Mouse (Mus musculus): ENCODE results near the gene Phf23. TPM values are rescaled to one million over a fixed set of nuclear protein-coding genes. Genes with fewer than 3 reads are reported as not detected.

The Phf23 gene
- total and polyA plus RNA-seq, 2 experiments from 2014 or later, result 27.4 to 34.2 TPM

DNA sequence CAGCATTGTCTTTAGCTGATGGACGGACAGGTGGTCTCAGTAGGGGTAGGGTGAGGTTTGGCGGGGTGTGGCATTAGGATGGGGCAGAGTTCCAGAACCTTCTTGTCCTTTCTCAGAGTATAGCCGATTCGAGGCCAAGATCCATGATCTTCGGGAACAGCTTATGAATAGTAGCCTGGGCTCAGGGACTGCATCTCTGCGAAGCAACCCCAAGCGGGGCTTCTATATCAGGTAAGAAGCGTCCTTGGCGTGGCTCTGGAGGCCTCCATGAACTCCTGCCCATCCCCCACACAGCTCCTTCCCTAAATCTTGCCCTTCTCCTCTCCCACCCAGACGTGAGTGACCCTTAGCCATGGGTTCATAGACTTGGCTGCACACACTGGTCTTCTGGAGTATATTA lies 44.1 kb downstream of the Phf23 start:
- no peak overlapping the region for H3K4me3 ChIP-seq (ENCODE audit: low read depth, low read length)
- no peak overlapping the region for H3K27ac ChIP-seq (ENCODE audit: low read depth)
- no peak overlapping the region for H3K9ac ChIP-seq (replicated peaks; ENCODE audit: low read depth, low read length)
- 94% methylated on average over 10 of the region's 10 CpGs for WGBS
- no peaks in the 10 kb centered on the region for H3K36me3 ChIP-seq (replicated peaks; ENCODE audit: control insufficient read depth, insufficient read depth, low read length)
- TF ChIP-seq EP300 (IDR thresholded peaks at IDR 0.05; ENCODE audit: low read depth) (no peak), CTCF (IDR thresholded peaks at IDR 0.05; ENCODE audit: low read depth) (no peak)
- ATAC-seq (ENCODE audit: insufficient read depth, low read depth) (no peak), DNase-seq (ENCODE audit: low spot score) (no peak)
- no peaks in the 10 kb centered on the region for H3K4me1 ChIP-seq (ENCODE audit: control insufficient read depth, insufficient read depth)
- H3K27me3 ChIP-seq (ENCODE audit: control insufficient read depth, insufficient read depth, low read length), result no peaks in the 10 kb centered on the region
- H3K9me3 ChIP-seq (replicated peaks; ENCODE audit: control insufficient read depth, low read length), result no peaks in the 10 kb centered on the region
- H3K4me2 ChIP-seq (ENCODE audit: low read depth, low read length), result no peak overlapping the region

DNA sequence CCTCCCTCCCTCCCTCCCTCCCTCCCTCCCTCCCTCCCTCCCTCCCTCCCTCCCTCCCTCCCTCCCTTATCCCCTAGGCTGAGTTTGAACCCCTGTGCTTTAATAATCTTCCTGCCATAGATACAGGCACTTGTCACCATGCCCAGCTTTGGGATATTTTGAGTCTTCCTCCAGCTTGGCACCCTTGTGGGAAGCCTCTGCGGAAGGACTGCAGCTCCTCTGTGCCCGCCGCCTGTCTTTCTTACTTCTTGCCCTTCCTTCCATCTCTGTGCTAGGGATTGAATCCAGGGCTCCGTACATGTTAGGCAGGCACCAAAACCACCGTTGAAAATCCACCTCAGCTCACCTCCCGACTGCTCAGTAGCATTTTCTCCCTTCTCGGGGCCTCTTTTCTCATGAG lies 44.6 kb downstream of the Phf23 start:
- TF ChIP-seq CTCF (IDR thresholded peaks at IDR 0.05; ENCODE audit: low read depth) (no peak), EP300 (IDR thresholded peaks at IDR 0.05; ENCODE audit: low read depth) (no peak)
- ATAC-seq (ENCODE audit: insufficient read depth, low read depth) (no peak), DNase-seq (ENCODE audit: low spot score) (no peak)
- H3K4me2 ChIP-seq (ENCODE audit: low read depth, low read length), result no peak overlapping the region
- no peaks in the 10 kb centered on the region for H3K4me1 ChIP-seq (ENCODE audit: control insufficient read depth, insufficient read depth)
- no peak overlapping the region for H3K27ac ChIP-seq (ENCODE audit: low read depth)
- H3K4me3 ChIP-seq (ENCODE audit: low read depth, low read length), result no peak overlapping the region
- no peak overlapping the region for H3K9ac ChIP-seq (replicated peaks; ENCODE audit: low read depth, low read length)
- H3K27me3 ChIP-seq (ENCODE audit: control insufficient read depth, insufficient read depth, low read length), result no peaks in the 10 kb centered on the region
- no peaks in the 10 kb centered on the region for H3K9me3 ChIP-seq (replicated peaks; ENCODE audit: control insufficient read depth, low read length)
- WGBS, result 85% methylated on average over 7 of the region's 7 CpGs
- no peaks in the 10 kb centered on the region for H3K36me3 ChIP-seq (replicated peaks; ENCODE audit: control insufficient read depth, insufficient read depth, low read length)

DNA sequence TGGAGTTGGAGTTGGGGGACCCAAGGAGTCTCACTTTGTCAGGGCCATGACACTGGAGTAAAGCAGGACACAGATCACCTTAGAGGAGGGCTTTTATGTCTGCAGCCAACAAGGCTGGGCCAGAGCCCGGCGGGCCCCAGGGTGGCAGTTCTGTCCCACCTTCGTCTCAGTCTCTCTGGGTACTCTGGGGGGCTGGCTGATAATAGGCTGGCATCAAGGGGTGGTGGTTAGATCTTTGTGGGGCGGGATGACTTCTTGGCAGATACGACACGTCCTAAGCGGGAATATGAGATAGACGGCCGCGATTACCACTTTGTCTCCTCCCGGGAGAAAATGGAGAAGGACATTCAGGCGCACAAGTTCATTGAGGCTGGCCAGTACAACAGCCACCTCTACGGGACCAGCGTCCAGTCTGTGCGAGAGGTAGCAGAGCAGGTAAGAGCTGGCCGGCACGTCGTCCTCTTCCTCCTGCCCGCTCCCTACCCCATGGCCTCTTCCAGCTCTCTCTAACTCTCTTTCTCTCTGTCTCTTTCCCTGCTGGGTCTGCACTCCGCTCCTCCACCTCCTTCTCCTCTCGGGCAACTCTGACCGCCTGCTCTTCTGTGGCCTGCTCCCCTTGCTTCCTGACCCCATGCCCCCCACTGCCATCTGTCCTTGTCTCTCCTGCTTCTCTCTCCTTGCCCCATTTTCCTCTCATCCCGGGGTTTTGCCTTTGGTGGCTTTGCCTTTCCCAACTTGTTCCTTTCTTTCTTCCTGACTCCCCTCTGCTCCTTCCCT lies 46.9 kb downstream of the Phf23 start:
- Histone ChIP-seq H3K27me3 (ENCODE audit: control insufficient read depth, insufficient read depth, low read length) (no peaks in the 10 kb centered on the region), H3K9ac (replicated peaks; ENCODE audit: low read depth, low read length) (no peak overlapping the region), H3K36me3 (replicated peaks; ENCODE audit: control insufficient read depth, insufficient read depth, low read length) (no peaks in the 10 kb centered on the region), H3K4me1 (ENCODE audit: control insufficient read depth, insufficient read depth) (no peaks in the 10 kb centered on the region), H3K4me2 (ENCODE audit: low read depth, low read length) (no peak overlapping the region), H3K9me3 (replicated peaks; ENCODE audit: control insufficient read depth, low read length) (no peaks in the 10 kb centered on the region), H3K4me3 (ENCODE audit: low read depth, low read length) (no peak overlapping the region), H3K27ac (ENCODE audit: low read depth) (no peak overlapping the region)
- no peak for TF ChIP-seq EP300 (IDR thresholded peaks at IDR 0.05; ENCODE audit: low read depth)
- ATAC-seq (ENCODE audit: insufficient read depth, low read depth), result no peak
- WGBS, result 85% methylated on average over 23 of the region's 23 CpGs
- no peak for DNase-seq (ENCODE audit: low spot score)

DNA sequence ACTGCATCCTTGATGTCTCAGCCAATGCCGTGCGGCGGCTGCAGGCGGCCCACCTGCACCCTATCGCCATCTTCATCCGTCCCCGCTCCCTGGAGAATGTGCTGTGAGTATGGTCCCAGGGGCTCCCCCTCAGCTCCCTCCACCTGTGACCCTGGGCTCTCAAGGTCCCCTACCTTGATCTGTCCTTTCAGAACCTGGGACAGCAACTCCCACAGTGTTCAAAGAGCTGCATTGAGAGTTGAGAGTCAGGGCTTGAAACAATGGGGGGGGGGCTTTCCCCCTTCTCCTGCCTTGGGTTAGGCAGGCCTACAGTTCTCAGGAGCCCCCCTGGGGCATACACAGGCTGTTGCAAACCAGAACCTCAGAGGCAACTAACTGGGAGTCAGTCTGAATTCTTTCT lies 48.1 kb downstream of the Phf23 start:
- Histone ChIP-seq H3K4me1 (ENCODE audit: control insufficient read depth, insufficient read depth) (no peaks in the 10 kb centered on the region), H3K4me3 (ENCODE audit: low read depth, low read length) (no peak overlapping the region), H3K4me2 (ENCODE audit: low read depth, low read length) (no peak overlapping the region), H3K27ac (ENCODE audit: low read depth) (no peak overlapping the region), H3K9ac (replicated peaks; ENCODE audit: low read depth, low read length) (no peak overlapping the region), H3K36me3 (replicated peaks; ENCODE audit: control insufficient read depth, insufficient read depth, low read length) (no peaks in the 10 kb centered on the region), H3K27me3 (ENCODE audit: control insufficient read depth, insufficient read depth, low read length) (no peaks in the 10 kb centered on the region), H3K9me3 (replicated peaks; ENCODE audit: control insufficient read depth, low read length) (no peaks in the 10 kb centered on the region)
- TF ChIP-seq EP300 (IDR thresholded peaks at IDR 0.05; ENCODE audit: low read depth) (no peak), CTCF (IDR thresholded peaks at IDR 0.05; ENCODE audit: low read depth) (no peak)
- 83% methylated on average over 7 of the region's 7 CpGs for WGBS
- no peak for ATAC-seq (ENCODE audit: insufficient read depth, low read depth)
- no peak for DNase-seq (ENCODE audit: low spot score)

DNA sequence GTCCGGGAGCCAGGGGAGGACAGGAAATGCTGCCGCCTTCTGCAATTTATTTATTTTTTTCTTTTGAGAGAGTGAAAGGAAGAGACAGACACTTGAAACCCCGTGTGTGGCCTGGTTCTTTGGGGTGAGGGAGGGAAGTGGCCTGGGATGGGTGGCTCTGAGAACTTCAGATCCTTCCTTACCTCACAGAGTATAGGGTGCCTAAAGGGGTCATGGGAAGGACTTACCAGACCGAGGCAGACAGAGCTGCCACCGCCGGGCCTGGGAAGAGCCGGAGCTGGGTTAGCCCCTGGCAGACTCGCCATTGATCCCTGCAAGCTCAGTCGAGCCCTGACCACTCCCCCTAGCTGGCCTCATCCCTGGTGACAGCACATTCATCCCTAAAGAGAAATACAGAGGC lies 49.9 kb downstream of the Phf23 start:
- no peak overlapping the region for H3K4me2 ChIP-seq (ENCODE audit: low read depth, low read length)
- TF ChIP-seq CTCF (IDR thresholded peaks at IDR 0.05; ENCODE audit: low read depth) (no peak), EP300 (IDR thresholded peaks at IDR 0.05; ENCODE audit: low read depth) (no peak)
- no peak overlapping the region for H3K4me3 ChIP-seq (ENCODE audit: low read depth, low read length)
- H3K9ac ChIP-seq (replicated peaks; ENCODE audit: low read depth, low read length), result no peak overlapping the region
- no peak overlapping the region for H3K27ac ChIP-seq (ENCODE audit: low read depth)
- no peaks in the 10 kb centered on the region for H3K4me1 ChIP-seq (ENCODE audit: control insufficient read depth, insufficient read depth)
- no peaks in the 10 kb centered on the region for H3K36me3 ChIP-seq (replicated peaks; ENCODE audit: control insufficient read depth, insufficient read depth, low read length)
- 51% methylated on average over 9 of the region's 9 CpGs for WGBS
- H3K27me3 ChIP-seq (ENCODE audit: control insufficient read depth, insufficient read depth, low read length), result no peaks in the 10 kb centered on the region
- DNase-seq (ENCODE audit: low spot score) (no peak), ATAC-seq (ENCODE audit: insufficient read depth, low read depth) (no peak)
- H3K9me3 ChIP-seq (replicated peaks; ENCODE audit: control insufficient read depth, low read length), result no peaks in the 10 kb centered on the region

DNA sequence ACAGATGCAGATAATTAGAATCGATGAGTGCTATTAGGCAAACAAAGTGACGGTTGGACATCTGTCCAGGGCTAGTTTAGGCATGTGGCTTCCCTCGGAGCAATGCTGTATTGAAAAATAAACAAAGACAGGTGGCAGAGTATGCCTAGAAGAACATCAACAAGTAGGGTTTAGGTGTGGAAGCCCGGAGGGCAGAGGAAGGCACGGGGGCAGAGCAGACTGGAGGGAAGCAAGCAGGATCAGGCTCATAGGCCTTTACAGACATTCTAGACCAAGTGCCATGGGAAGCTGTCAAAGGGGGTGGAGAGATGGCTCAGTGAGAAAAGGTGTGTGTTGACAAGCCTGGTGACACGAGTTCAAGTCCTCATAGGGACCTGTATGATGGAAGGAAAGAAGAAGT lies 53.8 kb downstream of the Phf23 start:
- WGBS, result 73% methylated on average over 6 of the region's 6 CpGs
- no peak overlapping the region for H3K9ac ChIP-seq (replicated peaks; ENCODE audit: low read depth, low read length)
- no peaks in the 10 kb centered on the region for H3K36me3 ChIP-seq (replicated peaks; ENCODE audit: control insufficient read depth, insufficient read depth, low read length)
- no peak overlapping the region for H3K4me2 ChIP-seq (ENCODE audit: low read depth, low read length)
- TF ChIP-seq CTCF (IDR thresholded peaks at IDR 0.05; ENCODE audit: low read depth) (no peak), EP300 (IDR thresholded peaks at IDR 0.05; ENCODE audit: low read depth) (no peak)
- H3K27me3 ChIP-seq (ENCODE audit: control insufficient read depth, insufficient read depth, low read length), result no peaks in the 10 kb centered on the region
- no peaks in the 10 kb centered on the region for H3K4me1 ChIP-seq (ENCODE audit: control insufficient read depth, insufficient read depth)
- DNase-seq (ENCODE audit: low spot score) (no peak), ATAC-seq (ENCODE audit: insufficient read depth, low read depth) (no peak)
- H3K4me3 ChIP-seq (ENCODE audit: low read depth, low read length), result no peak overlapping the region
- no peak overlapping the region for H3K27ac ChIP-seq (ENCODE audit: low read depth)
- H3K9me3 ChIP-seq (replicated peaks; ENCODE audit: control insufficient read depth, low read length), result no peaks in the 10 kb centered on the region

MicroRNAs encoded within 50 kb of the gene (microRNA counts, 519-probe panel; counts per million panel counts)
- microRNA mmu-miR-324-3p, result not detected
- microRNA mmu-miR-324-5p, result 4,291 counts per million, percentile 54 among the panel's probes with 10 or more counts

Small RNAs within 50 kb of the gene (microRNA-seq; reads per million reads assigned to microRNA genes)
- not detected for gene Gm44349
- gene Mir324, result 2,205 reads per million, percentile 85 among the genes with 10 or more reads in this experiment

Other genes starting within 250 kb of the Phf23 start
Only the 30 nearest of the 39 such genes appear.
- gene Chrnb1, start 199.8 kb upstream of the Phf23 start, total RNA-seq (2014; rRNA removed; ENCODE audit: low replicate concordance), result 2.5 and 11.2 TPM in 2 replicates
- gene Chrnb1, start 199.8 kb upstream of the Phf23 start, polyA plus RNA-seq (2015; fragmentation: Nextera tagmentation; extraction: Ambion mirVana), result 2.7 and 3.1 TPM in 2 replicates
- gene Fgf11, start 193.9 kb upstream of the Phf23 start, total RNA-seq (2014; rRNA removed; ENCODE audit: low replicate concordance), result 5.3 and 5.7 TPM in 2 replicates
- 0.75 and 1.0 TPM in 2 replicates for gene Fgf11, start 193.9 kb upstream of the Phf23 start, polyA plus RNA-seq (2015; fragmentation: Nextera tagmentation; extraction: Ambion mirVana)
- 0.43 and 2.7 TPM in 2 replicates for gene Tmem102, start 190.2 kb upstream of the Phf23 start, total RNA-seq (2014; rRNA removed; ENCODE audit: low replicate concordance)
- 2.6 TPM in 2 replicates for gene Tmem102, start 190.2 kb upstream of the Phf23 start, polyA plus RNA-seq (2015; fragmentation: Nextera tagmentation; extraction: Ambion mirVana)
- gene Gm39566, start 180.5 kb upstream of the Phf23 start, total RNA-seq (2014; rRNA removed; ENCODE audit: low replicate concordance), result not detected in 2 replicates
- not detected in 2 replicates for gene Gm39566, start 180.5 kb upstream of the Phf23 start, polyA plus RNA-seq (2015; fragmentation: Nextera tagmentation; extraction: Ambion mirVana)
- not detected in 2 replicates for gene Spem2, start 177.3 kb upstream of the Phf23 start, total RNA-seq (2014; rRNA removed; ENCODE audit: low replicate concordance)
- not detected in 2 replicates for gene Spem2, start 177.3 kb upstream of the Phf23 start, polyA plus RNA-seq (2015; fragmentation: Nextera tagmentation; extraction: Ambion mirVana)
- gene Spem1, start 173.6 kb upstream of the Phf23 start, total RNA-seq (2014; rRNA removed; ENCODE audit: low replicate concordance), result not detected in 2 replicates
- not detected in 2 replicates for gene Spem1, start 173.6 kb upstream of the Phf23 start, polyA plus RNA-seq (2015; fragmentation: Nextera tagmentation; extraction: Ambion mirVana)
- gene Nlgn2, start 158.0 kb upstream of the Phf23 start, total RNA-seq (2014; rRNA removed; ENCODE audit: low replicate concordance), result 4.5 and 10.1 TPM in 2 replicates
- gene Nlgn2, start 158.0 kb upstream of the Phf23 start, polyA plus RNA-seq (2015; fragmentation: Nextera tagmentation; extraction: Ambion mirVana), result 0.89 TPM in 2 replicates
- gene Tmem256, start 157.3 kb upstream of the Phf23 start, total RNA-seq (2014; rRNA removed; ENCODE audit: low replicate concordance), result 78.5 and 169 TPM in 2 replicates
- 411 and 424 TPM in 2 replicates for gene Tmem256, start 157.3 kb upstream of the Phf23 start, polyA plus RNA-seq (2015; fragmentation: Nextera tagmentation; extraction: Ambion mirVana)
- gene Plscr3, start 149.4 kb upstream of the Phf23 start, total RNA-seq (2014; rRNA removed; ENCODE audit: low replicate concordance), result 50.9 and 64.0 TPM in 2 replicates
- gene Plscr3, start 149.4 kb upstream of the Phf23 start, polyA plus RNA-seq (2015; fragmentation: Nextera tagmentation; extraction: Ambion mirVana), result 60.5 and 62.3 TPM in 2 replicates
- gene Tnk1, start 137.0 kb upstream of the Phf23 start, total RNA-seq (2014; rRNA removed; ENCODE audit: low replicate concordance), result 0.50 TPM in 1 of 2 replicates, not detected in the other
- gene Tnk1, start 137.0 kb upstream of the Phf23 start, polyA plus RNA-seq (2015; fragmentation: Nextera tagmentation; extraction: Ambion mirVana), result not detected in 2 replicates
- not detected in 2 replicates for gene Tmem95, start 117.8 kb upstream of the Phf23 start, total RNA-seq (2014; rRNA removed; ENCODE audit: low replicate concordance)
- not detected in 2 replicates for gene Tmem95, start 117.8 kb upstream of the Phf23 start, polyA plus RNA-seq (2015; fragmentation: Nextera tagmentation; extraction: Ambion mirVana)
- 2.3 and 9.4 TPM in 2 replicates for gene Kctd11, start 114.4 kb upstream of the Phf23 start, total RNA-seq (2014; rRNA removed; ENCODE audit: low replicate concordance)
- gene Kctd11, start 114.4 kb upstream of the Phf23 start, polyA plus RNA-seq (2015; fragmentation: Nextera tagmentation; extraction: Ambion mirVana), result 1.9 and 2.3 TPM in 2 replicates
- gene Acap1, start 100.2 kb upstream of the Phf23 start, total RNA-seq (2014; rRNA removed; ENCODE audit: low replicate concordance), result 2.5 and 9.7 TPM in 2 replicates
- 2.5 TPM in 2 replicates for gene Acap1, start 100.2 kb upstream of the Phf23 start, polyA plus RNA-seq (2015; fragmentation: Nextera tagmentation; extraction: Ambion mirVana)
- 1.8 and 6.3 TPM in 2 replicates for gene 2810408A11Rik, start 94.8 kb upstream of the Phf23 start, total RNA-seq (2014; rRNA removed; ENCODE audit: low replicate concordance)
- gene 2810408A11Rik, start 94.8 kb upstream of the Phf23 start, polyA plus RNA-seq (2015; fragmentation: Nextera tagmentation; extraction: Ambion mirVana), result 2.8 and 3.9 TPM in 2 replicates
- gene Neurl4, start 94.7 kb upstream of the Phf23 start, total RNA-seq (2014; rRNA removed; ENCODE audit: low replicate concordance), result 39.2 and 59.5 TPM in 2 replicates
- 3.6 and 4.5 TPM in 2 replicates for gene Neurl4, start 94.7 kb upstream of the Phf23 start, polyA plus RNA-seq (2015; fragmentation: Nextera tagmentation; extraction: Ambion mirVana)
- 48.6 and 72.4 TPM in 2 replicates for gene Gps2, start 81.9 kb upstream of the Phf23 start, total RNA-seq (2014; rRNA removed; ENCODE audit: low replicate concordance)
- gene Gps2, start 81.9 kb upstream of the Phf23 start, polyA plus RNA-seq (2015; fragmentation: Nextera tagmentation; extraction: Ambion mirVana), result 37.1 and 38.1 TPM in 2 replicates
- gene Eif5a, start 73.8 kb upstream of the Phf23 start, total RNA-seq (2014; rRNA removed; ENCODE audit: low replicate concordance), result 469 and 504 TPM in 2 replicates
- 961 and 973 TPM in 2 replicates for gene Eif5a, start 73.8 kb upstream of the Phf23 start, polyA plus RNA-seq (2015; fragmentation: Nextera tagmentation; extraction: Ambion mirVana)
- 16.0 and 25.6 TPM in 2 replicates for gene Ybx2, start 60.0 kb upstream of the Phf23 start, total RNA-seq (2014; rRNA removed; ENCODE audit: low replicate concordance)
- gene Ybx2, start 60.0 kb upstream of the Phf23 start, polyA plus RNA-seq (2015; fragmentation: Nextera tagmentation; extraction: Ambion mirVana), result 4.9 and 7.9 TPM in 2 replicates
- 235 and 267 TPM in 2 replicates for gene Slc2a4, start 47.6 kb upstream of the Phf23 start, total RNA-seq (2014; rRNA removed; ENCODE audit: low replicate concordance)
- 89.2 and 89.7 TPM in 2 replicates for gene Slc2a4, start 47.6 kb upstream of the Phf23 start, polyA plus RNA-seq (2015; fragmentation: Nextera tagmentation; extraction: Ambion mirVana)
- 0.93 TPM in 1 of 2 replicates, not detected in the other for gene Cldn7, start 31.0 kb upstream of the Phf23 start, total RNA-seq (2014; rRNA removed; ENCODE audit: low replicate concordance)
- gene Cldn7, start 31.0 kb upstream of the Phf23 start, polyA plus RNA-seq (2015; fragmentation: Nextera tagmentation; extraction: Ambion mirVana), result 0.64 and 1.8 TPM in 2 replicates
- gene Ctdnep1, start 14.6 kb upstream of the Phf23 start, total RNA-seq (2014; rRNA removed; ENCODE audit: low replicate concordance), result 43.0 and 45.6 TPM in 2 replicates
- gene Ctdnep1, start 14.6 kb upstream of the Phf23 start, polyA plus RNA-seq (2015; fragmentation: Nextera tagmentation; extraction: Ambion mirVana), result 24.8 and 25.5 TPM in 2 replicates
- gene Elp5, start 13.3 kb upstream of the Phf23 start, total RNA-seq (2014; rRNA removed; ENCODE audit: low replicate concordance), result 77.7 and 108 TPM in 2 replicates
- 89.8 and 96.1 TPM in 2 replicates for gene Elp5, start 13.3 kb upstream of the Phf23 start, polyA plus RNA-seq (2015; fragmentation: Nextera tagmentation; extraction: Ambion mirVana)
- 208 and 305 TPM in 2 replicates for gene Gabarap, start 4.6 kb upstream of the Phf23 start, total RNA-seq (2014; rRNA removed; ENCODE audit: low replicate concordance)
- 472 and 510 TPM in 2 replicates for gene Gabarap, start 4.6 kb upstream of the Phf23 start, polyA plus RNA-seq (2015; fragmentation: Nextera tagmentation; extraction: Ambion mirVana)
- gene Dvl2, start 4.8 kb downstream of the Phf23 start, total RNA-seq (2014; rRNA removed; ENCODE audit: low replicate concordance), result 10.8 TPM in 2 replicates
- 6.5 and 7.5 TPM in 2 replicates for gene Dvl2, start 4.8 kb downstream of the Phf23 start, polyA plus RNA-seq (2015; fragmentation: Nextera tagmentation; extraction: Ambion mirVana)
- gene Acadvl, start 19.6 kb downstream of the Phf23 start, total RNA-seq (2014; rRNA removed; ENCODE audit: low replicate concordance), result 378 and 469 TPM in 2 replicates
- 815 and 873 TPM in 2 replicates for gene Acadvl, start 19.6 kb downstream of the Phf23 start, polyA plus RNA-seq (2015; fragmentation: Nextera tagmentation; extraction: Ambion mirVana)
- 3.4 and 10.3 TPM in 2 replicates for gene Dlg4, start 21.2 kb downstream of the Phf23 start, total RNA-seq (2014; rRNA removed; ENCODE audit: low replicate concordance)
- 2.2 TPM in 2 replicates for gene Dlg4, start 21.2 kb downstream of the Phf23 start, polyA plus RNA-seq (2015; fragmentation: Nextera tagmentation; extraction: Ambion mirVana)
- gene Asgr1, start 58.3 kb downstream of the Phf23 start, total RNA-seq (2014; rRNA removed; ENCODE audit: low replicate concordance), result not detected in 2 replicates
- gene Asgr1, start 58.3 kb downstream of the Phf23 start, polyA plus RNA-seq (2015; fragmentation: Nextera tagmentation; extraction: Ambion mirVana), result not detected in 2 replicates
- gene Asgr2, start 96.9 kb downstream of the Phf23 start, total RNA-seq (2014; rRNA removed; ENCODE audit: low replicate concordance), result not detected in 2 replicates
- not detected in 2 replicates for gene Asgr2, start 96.9 kb downstream of the Phf23 start, polyA plus RNA-seq (2015; fragmentation: Nextera tagmentation; extraction: Ambion mirVana)
- gene Mgl2, start 134.6 kb downstream of the Phf23 start, total RNA-seq (2014; rRNA removed; ENCODE audit: low replicate concordance), result not detected in 2 replicates
- not detected in 2 replicates for gene Mgl2, start 134.6 kb downstream of the Phf23 start, polyA plus RNA-seq (2015; fragmentation: Nextera tagmentation; extraction: Ambion mirVana)
- not detected in 2 replicates for gene Clec10a, start 160.4 kb downstream of the Phf23 start, total RNA-seq (2014; rRNA removed; ENCODE audit: low replicate concordance)
- gene Clec10a, start 160.4 kb downstream of the Phf23 start, polyA plus RNA-seq (2015; fragmentation: Nextera tagmentation; extraction: Ambion mirVana), result 0.45 and 0.47 TPM in 2 replicates

All from heart, postnatal 0 days (tissue).